Mouse (Mus musculus): ENCODE data around the gene Adamts3. TPM values are rescaled to one million over a fixed set of nuclear protein-coding genes. Genes with fewer than 3 reads are reported as not detected.

The Adamts3 gene
- polyA plus RNA-seq, 1 experiment from 2014 or later: 2.0 TPM

DNA sequence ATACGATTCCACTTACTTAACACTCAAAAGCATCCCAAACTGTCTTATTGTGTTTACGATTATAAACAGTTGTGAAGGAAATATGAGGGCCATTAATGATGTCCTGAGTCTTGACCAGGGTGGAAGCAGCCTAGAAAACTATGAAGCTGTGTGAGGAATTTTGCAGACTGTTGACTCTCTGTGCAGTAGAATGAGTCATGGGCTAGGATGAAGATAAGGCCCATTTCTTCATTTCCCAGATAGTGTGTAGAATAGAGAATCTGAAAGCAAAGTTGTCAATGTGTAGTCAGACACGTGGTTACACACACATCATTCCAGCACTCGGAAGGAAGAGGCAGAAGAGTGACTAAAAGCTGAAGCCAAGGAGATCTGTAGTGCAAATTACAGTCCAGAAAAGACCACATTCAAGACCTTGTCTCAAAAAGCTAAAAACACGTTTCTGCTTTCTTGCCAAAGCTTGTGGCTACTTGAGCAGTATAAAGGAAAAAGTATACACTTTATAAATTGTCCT lies 135.9 kb downstream of the Adamts3 start:
- ATAC-seq: no peak
- WGBS: 78% methylated on average over 5 of the region's 5 CpGs
- Histone ChIP-seq H3K9me3 (no peaks in the 10 kb centered on the region), H3K27me3 (replicated peaks) (no peaks in the 10 kb centered on the region), H3K27ac (no peak overlapping the region), H3K4me3 (replicated peaks) (no peak overlapping the region), H3K4me2 (replicated peaks) (no peak overlapping the region), H3K36me3 (no peaks in the 10 kb centered on the region), H3K9ac (no peak overlapping the region), H3K4me1 (replicated peaks) (0 out of 2 replicates have a peak, but pooled peaks cover 3% of the 10 kb centered on the region)

DNA sequence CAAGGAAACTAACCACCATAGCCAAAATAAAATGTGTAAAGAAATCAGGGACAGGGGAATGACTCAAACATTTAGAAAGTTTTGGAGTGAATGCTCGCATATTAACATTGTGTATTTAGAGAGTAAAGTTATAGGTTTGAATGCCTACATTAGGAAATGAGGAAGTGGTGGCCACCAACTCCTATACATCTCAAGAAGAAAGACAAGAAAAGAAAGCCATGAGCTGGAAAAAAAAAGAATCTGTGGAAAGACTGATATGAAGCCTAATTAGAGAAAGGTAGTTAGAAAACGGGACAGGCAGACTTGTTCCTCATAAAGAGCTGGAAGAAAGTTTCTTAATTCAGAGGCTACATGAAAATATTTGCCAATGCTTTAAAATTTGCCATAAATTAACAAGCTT lies 138.0 kb downstream of the Adamts3 start:
- Histone ChIP-seq H3K36me3 (no peaks in the 10 kb centered on the region), H3K4me3 (replicated peaks) (no peak overlapping the region), H3K9me3 (no peaks in the 10 kb centered on the region), H3K4me1 (replicated peaks) (0 out of 2 replicates have a peak, but pooled peaks cover 3% of the 10 kb centered on the region), H3K9ac (no peak overlapping the region), H3K27ac (no peak overlapping the region), H3K4me2 (replicated peaks) (no peak overlapping the region), H3K27me3 (replicated peaks) (no peaks in the 10 kb centered on the region)
- 83% methylated on average over 2 of the region's 2 CpGs for WGBS
- no peak for ATAC-seq

DNA sequence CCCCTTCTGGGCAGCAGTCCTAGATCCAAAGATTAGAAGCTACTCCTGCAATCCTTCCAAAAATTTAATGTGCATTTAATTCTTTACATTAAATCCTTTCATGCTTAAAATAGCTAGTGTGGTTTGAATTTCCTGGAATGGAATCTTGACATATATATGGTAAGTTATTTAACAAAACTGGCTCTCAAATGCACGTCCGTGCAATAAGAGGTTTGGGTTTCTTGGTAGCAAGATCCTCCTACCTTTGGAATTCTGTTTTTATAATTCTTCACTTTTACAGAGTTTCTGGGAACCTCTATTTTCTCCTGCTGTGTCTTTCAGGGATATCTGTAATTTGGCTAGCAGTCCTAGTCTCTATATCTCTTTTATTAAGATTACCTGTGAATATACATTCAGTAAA lies 148.4 kb downstream of the Adamts3 start:
- no peak overlapping the region for H3K27ac ChIP-seq
- no peak overlapping the region for H3K9ac ChIP-seq
- H3K36me3 ChIP-seq: no peaks in the 10 kb centered on the region
- H3K9me3 ChIP-seq: no peaks in the 10 kb centered on the region
- 77% methylated on average over 2 of the region's 2 CpGs for WGBS
- no peak overlapping the region for H3K4me2 ChIP-seq (replicated peaks)
- H3K4me3 ChIP-seq (replicated peaks): no peak overlapping the region
- no peaks in the 10 kb centered on the region for H3K4me1 ChIP-seq (replicated peaks)
- ATAC-seq: no peak
- no peaks in the 10 kb centered on the region for H3K27me3 ChIP-seq (replicated peaks)

DNA sequence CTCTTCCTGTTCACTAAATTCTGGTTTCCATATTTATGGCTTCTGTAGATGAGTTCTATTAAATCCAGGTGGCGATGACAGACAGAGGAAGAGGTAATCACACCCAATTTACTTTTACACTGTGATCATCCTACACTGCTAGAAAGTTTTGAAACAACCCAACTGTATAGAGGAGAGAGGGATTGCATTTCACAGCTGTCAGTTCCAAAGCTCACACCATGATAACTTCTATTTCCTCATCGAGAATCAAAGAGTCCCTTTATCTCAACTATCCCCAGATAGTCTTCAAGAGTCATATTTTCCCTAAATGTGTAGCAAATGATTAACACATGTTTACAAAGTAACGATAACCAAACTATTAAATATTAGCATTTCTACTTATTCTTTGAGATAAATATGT lies 152.7 kb downstream of the Adamts3 start:
- H3K4me3 ChIP-seq (replicated peaks): no peak overlapping the region
- no peaks in the 10 kb centered on the region for H3K36me3 ChIP-seq
- no peaks in the 10 kb centered on the region for H3K4me1 ChIP-seq (replicated peaks)
- no peak overlapping the region for H3K4me2 ChIP-seq (replicated peaks)
- H3K9ac ChIP-seq: no peak overlapping the region
- no peaks in the 10 kb centered on the region for H3K9me3 ChIP-seq
- ATAC-seq: peak; percentile 74
- 68% methylated on average over 3 of the region's 3 CpGs for WGBS
- H3K27me3 ChIP-seq (replicated peaks): no peaks in the 10 kb centered on the region
- no peak overlapping the region for H3K27ac ChIP-seq

DNA sequence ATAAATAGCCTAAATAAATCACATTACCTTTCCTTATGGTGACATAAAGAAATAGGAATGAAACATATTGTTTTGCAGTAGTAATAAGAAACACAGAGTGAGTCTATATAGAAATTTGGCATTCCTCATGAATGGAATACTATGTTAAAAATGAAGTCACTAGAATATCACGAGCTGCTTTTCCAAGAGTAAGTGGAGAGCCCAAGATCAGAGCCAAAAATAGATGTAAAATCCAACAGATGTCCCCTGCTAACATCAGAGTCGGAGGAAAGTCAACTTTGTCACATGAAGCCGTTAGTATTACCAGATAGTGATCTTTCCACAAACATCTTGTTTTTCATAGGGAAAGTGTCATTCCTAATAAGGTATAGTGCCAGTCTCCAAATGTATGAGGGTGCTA lies 155.0 kb downstream of the Adamts3 start:
- H3K4me2 ChIP-seq (replicated peaks): no peak overlapping the region
- no peak for ATAC-seq

DNA sequence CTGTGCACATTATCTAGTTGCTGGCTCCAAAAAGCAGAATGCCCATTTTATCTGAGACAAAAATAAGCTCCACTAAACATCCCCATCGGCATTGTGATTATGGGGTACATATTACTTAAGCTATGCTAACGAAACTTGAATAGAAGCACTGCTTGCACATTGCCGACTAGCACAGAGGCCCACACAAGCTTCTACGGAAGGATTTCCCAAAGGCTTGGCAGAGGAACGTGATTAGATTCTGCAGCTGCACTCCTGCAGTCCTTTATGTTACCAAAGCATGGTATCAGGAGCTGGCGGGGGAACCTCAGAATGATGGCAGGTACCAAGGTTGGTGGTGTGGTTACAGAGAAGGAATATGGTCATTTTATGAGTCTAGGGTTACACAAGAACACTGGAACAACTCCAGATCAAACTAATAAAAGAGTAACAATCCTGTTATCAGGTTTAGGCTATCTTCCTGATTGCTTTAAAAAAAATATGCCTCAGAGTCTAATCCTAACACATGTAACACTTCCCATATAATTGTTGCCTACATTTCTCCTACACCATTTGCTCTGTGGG lies 155.6 kb downstream of the Adamts3 start:
- Histone ChIP-seq H3K9me3 (no peaks in the 10 kb centered on the region), H3K4me1 (replicated peaks) (no peaks in the 10 kb centered on the region), H3K4me3 (replicated peaks) (no peak overlapping the region), H3K36me3 (no peaks in the 10 kb centered on the region), H3K27me3 (replicated peaks) (no peaks in the 10 kb centered on the region), H3K27ac (no peak overlapping the region), H3K9ac (no peak overlapping the region), H3K4me2 (replicated peaks) (no peak overlapping the region)
- ATAC-seq: peak; percentile 93
- 71% methylated on average over 6 of the region's 6 CpGs for WGBS

More for the DNA sequence above, 155.0 kb downstream of the Adamts3 start:
- no peaks in the 10 kb centered on the region for H3K36me3 ChIP-seq
- H3K4me3 ChIP-seq (replicated peaks): no peak overlapping the region
- no peak overlapping the region for H3K27ac ChIP-seq
- H3K4me1 ChIP-seq (replicated peaks): no peaks in the 10 kb centered on the region
- H3K9ac ChIP-seq: no peak overlapping the region
- no peaks in the 10 kb centered on the region for H3K27me3 ChIP-seq (replicated peaks)
- 71% methylated on average over 3 of the region's 3 CpGs for WGBS
- H3K9me3 ChIP-seq: no peaks in the 10 kb centered on the region

DNA sequence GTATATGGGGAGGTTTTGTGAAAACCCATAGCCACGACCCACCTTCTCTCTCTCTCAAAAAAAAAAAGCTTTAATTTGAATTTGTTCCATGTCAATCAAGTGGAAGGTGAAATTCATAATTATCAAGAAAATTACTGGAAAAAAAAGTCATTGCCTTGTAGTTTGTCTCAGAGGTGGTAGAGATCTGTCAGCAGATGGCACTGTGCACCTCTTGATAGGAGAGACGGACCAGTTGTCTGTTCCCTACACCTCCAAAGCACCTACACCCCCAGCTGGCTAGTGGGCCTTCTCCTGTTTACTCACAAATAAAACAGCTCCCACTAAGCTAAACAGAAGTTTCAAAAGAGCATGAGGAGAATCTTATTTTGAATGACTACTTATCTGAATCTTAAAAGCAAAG lies 168.6 kb downstream of the Adamts3 start:
- Histone ChIP-seq H3K36me3 (no peaks in the 10 kb centered on the region), H3K4me1 (replicated peaks) (no peaks in the 10 kb centered on the region), H3K4me2 (replicated peaks) (no peak overlapping the region), H3K27me3 (replicated peaks) (no peaks in the 10 kb centered on the region), H3K4me3 (replicated peaks) (no peak overlapping the region), H3K9me3 (no peaks in the 10 kb centered on the region), H3K9ac (no peak overlapping the region), H3K27ac (no peak overlapping the region)
- no peak for ATAC-seq
- 49% methylated on average over 2 of the region's 2 CpGs for WGBS

DNA sequence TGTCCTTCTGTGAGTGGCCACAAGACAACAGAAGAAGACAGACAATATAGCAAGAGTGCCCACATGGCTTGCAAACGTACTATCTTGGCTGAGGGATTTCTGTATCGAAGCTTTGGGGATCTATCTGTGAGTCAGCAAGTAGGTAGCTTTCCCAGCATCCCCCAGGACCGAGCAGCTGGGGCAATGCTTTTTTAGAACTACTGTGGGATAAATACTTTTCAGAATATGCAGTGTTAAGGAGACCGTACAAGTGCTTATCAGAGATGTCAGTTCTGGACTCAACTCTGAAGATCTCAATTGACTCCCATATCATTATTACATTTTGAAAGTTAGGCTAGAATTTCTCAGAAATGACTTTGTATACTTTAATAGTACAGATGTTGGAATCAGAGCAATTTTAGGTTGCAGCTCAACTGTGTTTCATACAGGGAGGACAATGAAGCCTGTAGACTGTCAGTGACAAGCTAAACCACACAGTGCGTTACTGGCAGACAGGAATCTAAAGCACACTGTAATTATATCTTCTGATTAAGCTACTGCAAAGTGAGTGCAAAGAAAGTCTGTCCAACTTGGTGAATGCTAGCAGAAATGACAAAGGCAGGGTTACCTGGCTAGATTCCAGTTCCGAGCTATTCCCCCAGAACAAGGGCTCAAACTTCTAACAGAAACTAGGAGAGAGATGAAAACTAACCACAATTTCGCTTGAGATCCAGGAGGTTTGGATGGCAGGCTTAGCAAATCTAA lies 171.8 kb downstream of the Adamts3 start:
- 81% methylated on average over 7 of the region's 7 CpGs for WGBS
- H3K27ac ChIP-seq: no peak overlapping the region
- no peak overlapping the region for H3K9ac ChIP-seq
- H3K9me3 ChIP-seq: no peaks in the 10 kb centered on the region
- ATAC-seq: no peak
- no peaks in the 10 kb centered on the region for H3K4me1 ChIP-seq (replicated peaks)
- no peak overlapping the region for H3K4me2 ChIP-seq (replicated peaks)
- H3K27me3 ChIP-seq (replicated peaks): no peaks in the 10 kb centered on the region
- no peak overlapping the region for H3K4me3 ChIP-seq (replicated peaks)
- H3K36me3 ChIP-seq: no peaks in the 10 kb centered on the region

DNA sequence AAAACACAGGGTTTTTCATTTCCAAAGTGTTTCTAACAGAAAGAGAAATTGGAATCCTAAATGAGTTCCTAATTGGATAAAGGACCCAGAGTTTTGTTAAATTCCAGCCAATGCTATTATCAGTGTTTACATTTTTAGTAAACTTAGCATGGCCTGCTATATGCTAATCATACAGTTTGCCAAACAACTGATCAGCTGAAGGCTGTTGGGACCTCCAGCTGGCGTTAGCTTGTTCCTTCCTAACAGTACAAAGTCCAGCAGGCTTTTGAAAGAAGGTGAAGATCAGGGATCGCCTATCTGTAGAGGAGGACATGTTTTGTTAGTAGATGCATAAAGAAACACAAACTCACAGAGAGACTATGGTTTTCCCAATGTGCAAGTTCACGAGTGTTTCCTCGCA lies 173.7 kb downstream of the Adamts3 start:
- H3K9ac ChIP-seq: no peak overlapping the region
- 0 out of 2 replicates have a peak, but pooled peaks have one; percentile 58 for ATAC-seq
- WGBS: 25% methylated on average over 4 of the region's 4 CpGs

DNA sequence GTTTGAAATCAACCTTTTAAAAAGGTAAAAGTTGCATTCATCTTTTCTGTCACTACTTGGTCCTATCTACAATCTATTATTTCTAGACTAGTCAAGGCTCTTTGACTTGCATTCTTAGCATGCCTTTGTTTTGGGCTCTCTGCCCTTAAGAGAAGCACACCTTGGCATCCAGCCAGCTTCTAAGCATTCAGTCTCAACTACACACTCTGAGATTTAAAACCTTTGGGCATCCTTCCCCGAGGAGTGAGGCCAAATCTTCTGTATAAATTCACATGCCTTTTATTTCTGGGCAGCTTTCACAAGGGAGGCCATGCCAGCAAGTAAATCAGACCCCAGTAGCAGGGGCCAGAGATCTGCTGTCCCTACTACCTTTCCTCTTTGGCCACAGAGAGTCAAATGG lies 178.9 kb downstream of the Adamts3 start:
- no peak overlapping the region for H3K4me2 ChIP-seq (replicated peaks)
- H3K36me3 ChIP-seq: no peaks in the 10 kb centered on the region
- no peaks in the 10 kb centered on the region for H3K9me3 ChIP-seq
- no peak overlapping the region for H3K9ac ChIP-seq
- H3K4me1 ChIP-seq (replicated peaks): no peaks in the 10 kb centered on the region
- H3K27ac ChIP-seq: no peak overlapping the region
- no peaks in the 10 kb centered on the region for H3K27me3 ChIP-seq (replicated peaks)
- peak; percentile 59 for ATAC-seq
- WGBS: 32% methylated on average over 1 of the region's 1 CpGs
- H3K4me3 ChIP-seq (replicated peaks): no peak overlapping the region

More for the DNA sequence above, 173.7 kb downstream of the Adamts3 start:
- Histone ChIP-seq H3K27ac (no peak overlapping the region), H3K4me3 (replicated peaks) (no peak overlapping the region), H3K36me3 (no peaks in the 10 kb centered on the region), H3K4me2 (replicated peaks) (no peak overlapping the region), H3K9me3 (no peaks in the 10 kb centered on the region), H3K27me3 (replicated peaks) (no peaks in the 10 kb centered on the region), H3K4me1 (replicated peaks) (no peaks in the 10 kb centered on the region)

DNA sequence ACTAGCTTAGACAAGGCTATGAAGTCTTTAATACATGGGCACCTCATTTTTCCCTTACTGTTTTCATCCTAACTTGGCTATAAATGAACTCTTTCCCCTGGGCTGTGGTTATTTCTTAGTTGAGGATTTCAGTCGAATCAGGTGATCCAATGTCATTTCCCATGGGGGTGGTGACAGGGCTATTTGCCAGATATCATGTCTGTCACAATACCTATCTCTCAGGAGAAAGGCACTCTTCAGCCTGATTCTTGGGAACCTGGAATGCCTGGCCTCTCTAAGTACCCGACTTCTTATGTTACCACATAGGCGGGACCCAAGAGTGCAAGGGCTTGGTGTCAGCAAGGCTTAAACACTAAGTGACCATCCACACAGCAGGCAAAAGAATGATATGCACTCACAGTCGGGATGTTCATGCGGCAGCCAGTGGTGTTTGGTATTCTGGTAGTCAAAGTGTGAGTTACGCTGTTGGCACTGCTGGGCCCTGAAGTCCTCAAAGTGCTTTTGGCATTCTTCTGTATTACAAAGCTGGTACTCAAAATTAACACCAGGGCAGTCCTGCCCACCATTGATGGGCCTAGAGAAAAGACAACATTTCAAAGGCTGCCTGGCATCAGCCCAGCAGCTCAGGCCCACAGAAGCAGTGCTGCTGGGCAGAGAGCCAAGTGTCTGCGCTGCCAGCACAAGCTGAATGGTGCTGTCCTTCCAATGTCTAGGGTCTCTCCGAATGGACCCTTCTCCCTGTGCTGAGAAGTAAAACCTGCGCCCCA lies 181.7 kb downstream of the Adamts3 start:
- WGBS: 75% methylated on average over 9 of the region's 9 CpGs
- Histone ChIP-seq H3K4me2 (replicated peaks) (no peak overlapping the region), H3K9ac (no peak overlapping the region), H3K36me3 (no peaks in the 10 kb centered on the region), H3K9me3 (no peaks in the 10 kb centered on the region), H3K27me3 (replicated peaks) (no peaks in the 10 kb centered on the region), H3K27ac (no peak overlapping the region), H3K4me1 (replicated peaks) (no peaks in the 10 kb centered on the region), H3K4me3 (replicated peaks) (no peak overlapping the region)
- ATAC-seq: no peak; the same call in 1 of the 2 replicates

DNA sequence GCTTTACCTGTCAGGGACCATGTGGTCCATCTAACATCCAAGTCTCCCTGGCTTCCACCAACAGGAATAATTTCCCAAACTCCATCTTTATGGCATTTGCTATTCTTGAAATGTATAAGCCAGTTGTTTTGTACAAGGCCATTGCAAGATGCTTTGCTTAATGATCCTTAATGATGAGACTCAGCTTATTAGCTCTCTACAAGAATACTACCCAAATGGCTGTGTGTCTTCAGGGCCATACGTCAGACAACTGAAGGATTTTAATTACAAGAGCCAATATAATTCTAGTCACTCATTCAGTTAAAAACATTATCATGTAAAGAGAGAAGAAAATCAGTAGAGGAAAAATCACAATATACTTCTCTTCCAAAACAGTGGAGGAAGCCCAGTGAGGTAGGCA lies 195.3 kb downstream of the Adamts3 start:
- Histone ChIP-seq H3K4me3 (replicated peaks) (no peak overlapping the region), H3K9ac (no peak overlapping the region), H3K9me3 (no peaks in the 10 kb centered on the region), H3K4me2 (replicated peaks) (no peak overlapping the region), H3K27me3 (replicated peaks) (no peaks in the 10 kb centered on the region), H3K36me3 (no peaks in the 10 kb centered on the region), H3K27ac (no peak overlapping the region), H3K4me1 (replicated peaks) (no peaks in the 10 kb centered on the region)
- 89% methylated on average over 1 of the region's 1 CpGs for WGBS
- ATAC-seq: no peak
